Mouse (Mus musculus) myocyte (in vitro differentiated cells): ENCODE results near the gene Col1a2.

Source experiments
- CEBPB ChIP-seq: IDR thresholded peaks from 2 replicates; pipeline ENCODE4 v1.6.1; 2011; ENCODE audit warnings: mild to moderate bottlenecking, moderate library complexity; ENCODE audit not compliant: poor library complexity, insufficient read depth, severe bottlenecking
- MAX ChIP-seq: IDR thresholded peaks from one replicate; pipeline ENCODE4 v1.6.1; 2011; ENCODE audit warnings: low read depth, mild to moderate bottlenecking, control low read depth
- MYOD1 ChIP-seq, 3 experiments: IDR thresholded peaks; one replicate each; pipeline ENCODE4 v1.6.1; 2011; ENCODE audit warnings: control low read depth in 2 of 3, low read depth in 2 of 3, mild to moderate bottlenecking in 2 of 3, moderate library complexity in 1 of 3; ENCODE audit not compliant: insufficient read length in 2 of 3, control insufficient read depth in 1 of 3
- MYOG ChIP-seq, 3 experiments: IDR thresholded peaks; one replicate each; pipeline ENCODE4 v1.6.1; 2011; ENCODE audit warnings: control low read depth in 2 of 3, low read depth in 2 of 3, mild to moderate bottlenecking in 2 of 3; ENCODE audit not compliant: insufficient read length in 2 of 3, control insufficient read depth in 1 of 3, insufficient read depth in 1 of 3
- POLR2A ChIP-seq: IDR thresholded peaks from one replicate; pipeline ENCODE4 v1.6.1; 2011; ENCODE audit warnings: low read depth, mild to moderate bottlenecking, control low read depth, moderate library complexity; ENCODE audit not compliant: insufficient read length
- POLR2AphosphoS2 ChIP-seq: IDR thresholded peaks from one replicate; pipeline ENCODE4 v1.6.1; 2011; ENCODE audit warnings: low read depth, control low read depth; ENCODE audit not compliant: insufficient read length
- TCF12 ChIP-seq: IDR thresholded peaks from one replicate; pipeline ENCODE4 v1.6.1; 2011; ENCODE audit warnings: mild to moderate bottlenecking, control low read depth; ENCODE audit not compliant: poor library complexity, insufficient read depth, severe bottlenecking
- USF1 ChIP-seq: IDR thresholded peaks from one replicate; pipeline ENCODE4 v1.6.1; 2011; ENCODE audit warnings: low read depth, mild to moderate bottlenecking, control low read depth, moderate library complexity

GRCm38 (mm10) chr6:4588722-4589121 is 84.1 kb downstream of the Col1a2 start:
- TF ChIP-seq TCF12 = no peak
- no peak for TF ChIP-seq POLR2A
- TF ChIP-seq USF1 = no peak
- TF ChIP-seq CEBPB = peak; percentile 70; the same call in 1 of the 2 replicates
- no peak for TF ChIP-seq MYOG (IDR thresholded peaks at IDR 0.05; ENCODE audit: control insufficient read depth in 1 of 3, insufficient read depth in 1 of 3, insufficient read length in 2 of 3, low read depth in 2 of 3)
- no peak for TF ChIP-seq MYOD1 (IDR thresholded peaks at IDR 0.05; ENCODE audit: control insufficient read depth in 1 of 3, insufficient read length in 2 of 3, low read depth in 2 of 3)
- TF ChIP-seq MAX = no peak
- TF ChIP-seq POLR2AphosphoS2 = no peak
